Mouse (Mus musculus): ENCODE data around the gene Snx30.

- TF ChIP-seq CTCF (conservative IDR thresholded peaks at IDR 0.05; ENCODE audit: low read length) (no peak), POU5F1 (IDR thresholded peaks at IDR 0.05; ENCODE audit: borderline replicate concordance, low read length) (no peak)
Measured at GRCm38 (mm10) chr4:59896000-59896399, 90.4 kb downstream of the Snx30 start.

Measured in E14TG2a.4 (cell line).